Mouse (Mus musculus) liver, postnatal 0 days (tissue): ENCODE results near the gene Cfap57. TPM values are rescaled to one million over a fixed set of nuclear protein-coding genes. Genes with fewer than 3 reads are reported as not detected.

ENCODE experiments used
- ATAC-seq: fragments of 200-750 bp; cut with Nextera tagmentation; 2 replicates; pipeline ENCODE4 v1.8.0; 2017; ENCODE audit warnings: mild to moderate bottlenecking, moderate library complexity
- DNase-seq: peaks from one replicate; pipeline ENCODE4 v3.0.0-alpha.2; 2016
- H3K27ac ChIP-seq: fragments of 300-500 bp; sonication (generic); 2 replicates; pipeline ENCODE4 v1.5.1; 2014; ENCODE audit warnings: antibody characterized with exemption, moderate library complexity, mild to moderate bottlenecking, low read depth
- H3K27me3 ChIP-seq: fragments of 300-500 bp; sonication (generic); 2 replicates; pipeline ENCODE4 v1.6.1; 2014; ENCODE audit warnings: low read length, control low read depth, mixed read lengths; ENCODE audit not compliant: insufficient read depth
- H3K36me3 ChIP-seq: fragments of 300-500 bp; sonication (generic); replicated peaks from 2 replicates; pipeline ENCODE4 v1.6.1; 2014; ENCODE audit warnings: mild to moderate bottlenecking, control low read depth, low read length, moderate library complexity, mixed read lengths; ENCODE audit not compliant: insufficient read depth
- H3K4me1 ChIP-seq: fragments of 300-500 bp; sonication (generic); 2 replicates; pipeline ENCODE4 v1.6.1; 2014; ENCODE audit warnings: antibody characterized with exemption, mild to moderate bottlenecking, control low read depth; ENCODE audit not compliant: insufficient read depth
- H3K4me2 ChIP-seq: fragments of 300-500 bp; sonication (generic); 2 replicates; pipeline ENCODE4 v1.6.1; 2014; ENCODE audit warnings: low read depth, mild to moderate bottlenecking, low read length, moderate library complexity, mixed read lengths
- H3K4me3 ChIP-seq: fragments of 300-500 bp; sonication (generic); 2 replicates; pipeline ENCODE4 v1.5.1; 2014; ENCODE audit warnings: low read depth, low read length
- H3K9ac ChIP-seq: fragments of 300-500 bp; sonication (generic); replicated peaks from 2 replicates; pipeline ENCODE4 v1.6.1; 2014; ENCODE audit warnings: mild to moderate bottlenecking, moderate library complexity
- H3K9me3 ChIP-seq: fragments of 300-500 bp; sonication (generic); 2 replicates; pipeline ENCODE4 v1.6.1; 2016; ENCODE audit warnings: mild to moderate bottlenecking, control low read depth, low read length, mixed read lengths
- CTCF ChIP-seq: sonication (generic); IDR thresholded peaks from 2 replicates; pipeline ENCODE4 v1.5.1; 2016; ENCODE audit warnings: antibody characterized with exemption, low read depth
- EP300 ChIP-seq: IDR thresholded peaks from 2 replicates; pipeline ENCODE4 v1.6.1; 2016; ENCODE audit warnings: antibody characterized with exemption, low read depth, mild to moderate bottlenecking
- WGBS: fragments of 180-500 bp; shearing (Covaris S2); extraction: QIAGEN DNeasy Blood & Tissue Kit; methylation state at CpG from one replicate; pipeline ENCODE4 v1.1.7; 2014; ENCODE audit not compliant: insufficient replicate concordance; 5-methylcytosine and 5-hydroxymethylcytosine counted together
- polyA plus RNA-seq: library from polyadenylated mRNA; unstranded; fragments of >200 nt; fragmentation: Nextera tagmentation; extraction: Ambion mirVana; gene quantifications from 2 replicates; pipeline ENCODE4 v1.2.1, GENCODE M21; 2015

Cfap57 gene
- polyA plus RNA-seq, 1 experiment from 2014 or later = 0.42 TPM

DNA sequence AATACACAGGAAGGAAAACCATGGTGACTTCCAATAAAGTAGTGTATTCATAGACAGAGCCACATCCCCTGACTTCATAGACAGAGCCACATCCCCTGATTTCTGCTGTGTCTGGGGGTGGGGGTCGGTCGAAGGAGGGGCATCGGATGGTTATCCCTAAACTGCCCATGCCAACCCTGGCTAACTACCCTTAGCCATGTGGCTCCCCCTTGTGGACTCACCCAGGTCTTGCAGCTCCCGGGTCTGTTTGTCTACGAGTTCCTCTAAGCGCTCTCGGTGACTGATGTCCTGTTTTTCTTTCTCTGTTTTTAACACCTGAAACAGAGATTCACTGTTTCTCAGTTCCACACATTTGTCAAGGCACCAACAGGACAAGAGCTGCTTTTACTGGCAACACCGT is 37.9 kb downstream of the Cfap57 start:
- no peak overlapping the region for H3K4me3 ChIP-seq
- peak; percentile 37 for TF ChIP-seq CTCF
- no peak for TF ChIP-seq EP300
- no peak for DNase-seq
- no peaks in the 10 kb centered on the region for H3K27me3 ChIP-seq
- H3K4me1 ChIP-seq = no peaks in the 10 kb centered on the region
- no peaks in the 10 kb centered on the region for H3K36me3 ChIP-seq
- no peak overlapping the region for H3K4me2 ChIP-seq
- no peak overlapping the region for H3K9ac ChIP-seq
- 87% methylated on average over 8 of the region's 8 CpGs for WGBS
- no peak for ATAC-seq
- no peak overlapping the region for H3K27ac ChIP-seq
- no peaks in the 10 kb centered on the region for H3K9me3 ChIP-seq

GRCm38 (mm10) chr4:118581508-118581907 is 39.1 kb downstream of the Cfap57 start:
- TF ChIP-seq EP300 = no peak
- TF ChIP-seq CTCF = no peak
- Histone ChIP-seq H3K27ac (no peak overlapping the region), H3K9ac (no peak overlapping the region), H3K36me3 (no peaks in the 10 kb centered on the region), H3K9me3 (no peaks in the 10 kb centered on the region), H3K4me2 (no peak overlapping the region), H3K27me3 (no peaks in the 10 kb centered on the region), H3K4me3 (no peak overlapping the region), H3K4me1 (no peaks in the 10 kb centered on the region)
- no peak for ATAC-seq
- DNase-seq = no peak
- 66% methylated on average over 11 of the region's 11 CpGs for WGBS

DNA sequence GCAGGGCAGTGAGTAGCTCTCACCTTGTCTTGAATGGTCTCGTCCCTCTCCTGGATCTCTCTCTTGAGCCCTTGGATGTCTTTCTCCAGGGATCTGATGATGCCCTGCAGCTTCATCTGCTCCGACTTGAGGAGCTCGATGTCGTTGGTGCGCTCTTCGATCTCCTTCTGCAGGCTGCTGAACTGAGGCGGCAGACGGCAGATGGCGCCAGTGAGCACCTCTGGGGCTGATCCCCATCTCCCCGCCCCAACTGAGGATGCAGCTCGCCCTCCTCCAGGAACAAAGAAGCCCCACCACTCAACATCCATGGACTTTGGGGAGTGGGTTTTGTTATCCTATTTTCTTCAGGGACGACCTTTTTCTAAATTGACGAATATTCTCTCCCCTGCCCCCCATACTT is 41.3 kb downstream of the Cfap57 start:
- Histone ChIP-seq H3K4me3 (no peak overlapping the region), H3K27ac (no peak overlapping the region), H3K4me1 (no peaks in the 10 kb centered on the region), H3K36me3 (no peaks in the 10 kb centered on the region), H3K9me3 (no peaks in the 10 kb centered on the region), H3K9ac (no peak overlapping the region), H3K27me3 (no peaks in the 10 kb centered on the region), H3K4me2 (no peak overlapping the region)
- ATAC-seq = no peak
- WGBS = 40% methylated on average over 13 of the region's 13 CpGs
- TF ChIP-seq EP300 = no peak
- TF ChIP-seq CTCF = peak; percentile 64
- DNase-seq = peak; percentile 44

DNA sequence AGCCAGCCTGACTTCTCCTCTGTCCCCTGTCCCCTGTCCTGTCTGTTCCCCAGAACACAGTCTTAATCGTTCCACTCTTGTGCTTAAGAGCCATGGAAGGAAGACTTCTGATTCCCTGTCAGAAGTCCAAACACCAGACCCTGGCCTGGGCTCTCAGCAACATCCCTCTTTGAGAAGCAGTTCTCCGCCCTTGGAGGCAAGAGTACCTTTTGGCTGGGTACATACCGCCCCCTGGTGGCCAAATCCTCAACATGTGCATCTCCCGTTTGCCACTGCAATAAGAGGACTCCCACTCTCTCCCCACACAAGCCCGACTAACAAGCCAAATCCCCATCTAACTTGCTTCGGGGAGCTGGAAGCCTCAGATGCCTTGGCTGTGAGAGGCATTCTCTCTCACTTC is 44.5 kb downstream of the Cfap57 start:
- Histone ChIP-seq H3K27ac (no peak overlapping the region), H3K9me3 (no peaks in the 10 kb centered on the region), H3K9ac (no peak overlapping the region), H3K4me3 (no peak overlapping the region), H3K27me3 (no peaks in the 10 kb centered on the region; the same call in 1 of the 2 replicates), H3K4me2 (no peak overlapping the region), H3K36me3 (no peaks in the 10 kb centered on the region), H3K4me1 (no peaks in the 10 kb centered on the region)
- DNase-seq (peak; percentile 88), ATAC-seq (no peak)
- 5% methylated on average over 6 of the region's 6 CpGs for WGBS
- no peak for TF ChIP-seq EP300
- peak; percentile 92 for TF ChIP-seq CTCF

DNA sequence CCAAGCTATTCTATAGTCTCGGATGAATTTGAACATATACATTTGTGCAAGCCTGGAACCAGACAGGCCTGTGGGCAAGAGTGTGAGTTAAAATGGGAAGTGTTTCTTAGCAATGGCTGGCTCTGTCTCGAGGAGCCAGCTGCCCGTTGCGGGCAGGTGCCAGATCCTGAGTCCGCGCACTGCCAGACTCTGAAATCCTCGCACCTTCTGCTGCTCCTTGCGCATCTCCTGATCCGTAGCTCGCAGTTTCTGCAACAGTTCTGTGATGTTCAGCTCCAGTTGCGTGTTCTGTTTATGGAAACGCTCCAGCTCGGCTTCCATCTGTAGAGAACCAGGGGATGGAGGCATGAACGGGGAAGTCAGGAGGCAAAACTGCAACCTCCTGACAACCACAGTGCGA is 49.1 kb downstream of the Cfap57 start:
- no peaks in the 10 kb centered on the region for H3K9me3 ChIP-seq
- H3K36me3 ChIP-seq = no peaks in the 10 kb centered on the region
- H3K4me1 ChIP-seq = no peaks in the 10 kb centered on the region
- DNase-seq = no peak
- no peak for ATAC-seq
- H3K4me2 ChIP-seq = no peak overlapping the region
- TF ChIP-seq EP300 (no peak), CTCF (no peak)
- H3K27ac ChIP-seq = no peak overlapping the region
- no peak overlapping the region for H3K4me3 ChIP-seq
- H3K27me3 ChIP-seq = no peaks in the 10 kb centered on the region; the same call in 1 of the 2 replicates
- WGBS = 67% methylated on average over 15 of the region's 15 CpGs
- no peak overlapping the region for H3K9ac ChIP-seq

GRCm38 (mm10) chr4:118569320-118569719 is 51.3 kb downstream of the Cfap57 start:
- H3K9ac ChIP-seq = no peak overlapping the region
- ATAC-seq (peak; percentile 40), DNase-seq (no peak)
- no peak for TF ChIP-seq EP300
- TF ChIP-seq CTCF = no peak
- peak overlapping the region; percentile 3; the same call in 1 of the 2 replicates for H3K4me3 ChIP-seq
- 69% methylated on average over 23 of the region's 23 CpGs for WGBS
- no peak overlapping the region for H3K27ac ChIP-seq
- no peaks in the 10 kb centered on the region for H3K4me1 ChIP-seq
- no peaks in the 10 kb centered on the region; the same call in 1 of the 2 replicates for H3K27me3 ChIP-seq
- no peaks in the 10 kb centered on the region for H3K9me3 ChIP-seq
- peak overlapping the region; percentile 44; the same call in 1 of the 2 replicates for H3K4me2 ChIP-seq
- H3K36me3 ChIP-seq = no peaks in the 10 kb centered on the region

DNA sequence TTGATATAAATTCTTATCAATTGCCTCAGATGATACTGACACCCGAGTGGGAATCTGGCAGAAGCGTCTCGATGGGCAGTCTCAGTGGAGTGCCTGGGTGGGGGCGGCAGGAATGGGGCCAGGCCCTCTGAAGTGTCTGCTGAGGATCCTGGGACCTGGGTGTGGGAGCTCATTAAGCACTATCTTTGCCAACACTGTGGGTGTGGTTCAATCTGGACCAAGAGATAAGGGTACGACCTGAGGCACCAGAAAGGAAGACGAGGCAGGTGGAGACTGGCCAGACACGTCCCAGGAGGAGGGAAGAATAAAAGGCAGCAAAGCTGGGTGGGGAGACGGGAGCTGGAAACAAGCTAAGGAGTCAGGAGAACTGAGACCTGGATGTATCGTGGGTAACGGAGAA is 51.9 kb downstream of the Cfap57 start:
- Histone ChIP-seq H3K27ac (0 out of 2 replicates have a peak overlapping the region, but pooled peaks have one; percentile 35), H3K36me3 (no peaks in the 10 kb centered on the region), H3K4me1 (no peaks in the 10 kb centered on the region), H3K4me3 (0 out of 2 replicates have a peak overlapping the region, but pooled peaks have one; percentile 3), H3K4me2 (peak overlapping the region; percentile 44; the same call in 1 of the 2 replicates), H3K27me3 (no peaks in the 10 kb centered on the region), H3K9ac (no peak overlapping the region), H3K9me3 (no peaks in the 10 kb centered on the region)
- WGBS = 48% methylated on average over 10 of the region's 10 CpGs
- peak; percentile 78 for DNase-seq
- TF ChIP-seq EP300 (peak; percentile 93), CTCF (no peak)
- peak; percentile 92 for ATAC-seq
